Mouse (Mus musculus) cerebellum, adult 2 months (tissue): Measurements from ENCODE around the gene Nfatc4.

Source experiments
- CTCF ChIP-seq: fragments of 200-500 bp; IDR thresholded peaks from 2 replicates; pipeline ENCODE4 v1.5.1; 2011; ENCODE audit warnings: low read depth, mild to moderate bottlenecking, control low read depth, low read length, moderate library complexity, borderline replicate concordance; ENCODE audit not compliant: insufficient read depth
- POLR2A ChIP-seq: fragments of 200-500 bp; IDR thresholded peaks from 2 replicates; pipeline ENCODE4 v1.6.1; 2011; ENCODE audit warnings: low read length, control low read depth, borderline replicate concordance; ENCODE audit not compliant: insufficient read depth

DNA sequence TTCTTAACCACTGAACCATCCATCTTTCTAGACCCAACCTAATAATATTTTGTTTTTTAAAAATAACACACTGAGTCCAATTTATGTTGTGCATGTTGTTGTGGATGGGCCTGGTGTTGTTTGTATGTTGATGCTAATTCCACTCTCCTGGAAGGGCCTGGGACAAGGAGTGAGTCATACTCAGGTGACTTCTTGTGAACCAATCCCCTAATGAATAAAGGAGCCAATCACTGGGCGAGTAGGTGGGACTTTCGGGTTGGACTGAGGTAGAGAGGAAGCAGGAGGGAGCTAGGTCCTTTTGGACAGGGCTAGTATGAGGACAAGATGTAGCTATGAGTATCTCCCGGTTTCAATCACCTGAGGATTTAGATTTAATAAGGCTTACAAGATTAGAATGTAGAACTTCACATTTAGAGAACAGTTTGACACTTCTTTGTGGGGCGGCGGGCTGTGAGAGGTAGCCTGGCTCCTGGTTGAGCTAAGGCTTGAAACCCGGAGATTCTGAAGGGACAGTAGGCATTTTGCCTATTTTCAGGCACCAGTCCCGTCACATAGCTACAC, 3.0 kb upstream of the Nfatc4 start:
- TF ChIP-seq CTCF = no peak
- TF ChIP-seq POLR2A = no peak
